Mouse (Mus musculus): ENCODE data around the gene Kng2.

DNA sequence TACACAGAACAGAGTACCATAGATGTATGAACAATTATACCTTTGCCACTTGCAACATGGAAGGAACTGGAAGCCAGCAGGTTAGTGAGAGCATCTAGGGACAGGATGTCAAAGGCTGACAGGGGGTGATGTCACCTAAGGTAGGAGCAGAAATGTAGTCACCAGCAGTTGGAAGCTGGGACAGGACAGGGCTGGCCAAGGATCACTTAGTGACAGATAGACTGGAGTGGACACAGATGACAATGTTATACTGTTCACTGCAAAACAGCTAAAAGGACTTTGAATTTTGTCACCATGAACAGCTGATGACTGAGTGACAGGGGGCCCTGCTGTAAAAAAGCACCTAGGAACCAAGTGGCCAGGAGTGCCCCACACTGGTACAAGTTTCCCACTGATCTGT lies 2.7 kb downstream of the Kng2 start:
- TF ChIP-seq CTCF (IDR thresholded peaks at IDR 0.05; ENCODE audit: low read depth) = no peak
- no peak for TF ChIP-seq EP300 (IDR thresholded peaks at IDR 0.05; ENCODE audit: low read depth)

All from heart, postnatal 0 days (tissue).